Mouse (Mus musculus) ES-Bruce4 (cell line): ENCODE measurements at regions not wholly inside any gene's neighbourhood (a gene's known extent, or its start where the extent isn't known, plus 50 kb on each side); places are given as distances from the start of the nearest gene placed in this dataset.

Experiments used
- CTCF ChIP-seq: IDR thresholded peaks from one replicate; pipeline ENCODE4 v1.8.1; 2011; ENCODE audit warnings: low read depth, low read length
- EP300 ChIP-seq: IDR thresholded peaks from 2 replicates; pipeline ENCODE4 v1.6.1; 2011; ENCODE audit warnings: low read depth, low read length; ENCODE audit not compliant: insufficient read depth
- POLR2A ChIP-seq: IDR thresholded peaks from one replicate; pipeline ENCODE4 v1.8.1; 2011; ENCODE audit warnings: low read length; ENCODE audit not compliant: insufficient read depth

- no peak for TF ChIP-seq CTCF
- no peak for TF ChIP-seq POLR2A
- no peak for TF ChIP-seq EP300
These were observed 637.4 kb upstream of the Adamts9 start for GRCm38 (mm10) chr6:93580716-93581115.
